Mouse (Mus musculus): Measurements from ENCODE around the gene Polr3e.

The Polr3e gene

DNA sequence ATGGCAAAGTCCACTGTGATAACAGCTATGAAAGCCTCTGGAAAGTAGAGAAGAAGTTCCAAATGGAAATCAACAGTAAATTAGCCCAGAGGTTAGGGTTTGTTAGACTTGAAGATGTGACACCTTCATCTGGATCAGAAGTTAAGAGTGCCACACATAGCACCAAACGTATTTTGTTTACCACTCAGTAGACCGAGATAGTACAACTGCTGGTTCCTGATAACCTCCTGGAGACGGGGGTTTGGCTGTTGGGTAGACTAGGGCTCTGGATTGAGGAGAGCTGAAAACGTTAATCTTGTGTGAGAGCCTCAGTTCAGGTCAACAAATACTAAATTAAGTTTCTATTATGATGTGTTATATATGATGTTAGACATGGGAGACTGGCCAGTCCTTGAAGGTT is 62.5 kb downstream of the Polr3e start:
- no peak for DNase-seq (ENCODE audit: low read depth)

DNA sequence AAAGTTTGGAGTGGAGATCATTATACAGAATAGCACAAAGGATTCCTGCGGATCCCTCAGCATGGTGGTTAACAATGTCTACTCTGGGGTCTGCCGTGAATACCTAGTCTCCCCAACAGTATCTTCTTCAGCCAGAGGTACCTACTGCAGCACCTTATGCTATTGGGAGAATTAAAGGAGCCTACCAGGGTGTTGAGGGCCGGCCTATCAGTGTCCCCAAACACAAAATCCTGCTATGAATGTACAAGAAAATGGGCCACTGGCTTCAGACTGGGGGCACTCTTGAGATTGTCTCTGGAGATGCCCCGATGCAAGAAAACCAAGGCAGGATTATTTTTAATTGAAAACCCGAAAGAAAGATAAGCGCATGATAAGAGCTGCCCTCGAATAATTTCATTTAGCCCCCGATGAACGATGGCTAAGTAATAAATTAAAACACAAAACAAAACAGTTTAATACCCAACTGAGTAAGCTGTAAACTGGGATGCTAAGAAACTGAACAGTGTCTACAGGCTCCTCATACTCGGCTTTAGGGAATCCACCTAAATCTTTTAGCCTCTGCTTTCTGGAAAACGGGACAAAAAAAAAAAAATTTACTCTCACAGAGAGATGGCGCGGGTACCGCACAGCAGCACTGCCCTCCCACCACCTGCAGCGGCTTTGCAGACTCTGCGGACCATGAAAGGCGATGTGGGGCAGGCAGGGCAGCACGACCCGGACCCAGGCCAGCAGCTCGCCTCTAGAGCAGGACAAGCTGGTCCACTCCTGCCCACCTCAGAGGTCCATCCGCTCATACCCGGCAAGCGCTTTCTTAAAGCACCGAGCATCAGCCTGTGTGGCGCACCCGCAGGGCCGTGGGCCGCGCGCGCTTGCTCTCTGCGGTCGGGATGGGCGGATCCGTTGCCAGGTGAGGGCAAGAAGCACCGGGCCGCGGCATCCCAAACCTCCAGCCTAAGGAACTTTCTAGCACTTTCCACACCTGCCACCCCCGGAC is 63.7 kb downstream of the Polr3e start:
- peak; percentile 69 for DNase-seq (ENCODE audit: low read depth)

- DNase-seq (ENCODE audit: low read depth), result peak; percentile 99
These were observed 64.8 kb downstream of the Polr3e start, which contains the start of the genes Cdr2 and Mfsd13b for GRCm38 (mm10) chr7:120982200-120982841. Gene Cdr2, minus strand, starts transcription at chr7:120982312. Gene Mfsd13b, plus strand, starts transcription at chr7:120982509.

- DNase-seq (ENCODE audit: low read depth), result no peak
These were observed 65.4 kb downstream of the Polr3e start for GRCm38 (mm10) chr7:120982968-120983367.

- DNase-seq (ENCODE audit: low read depth), result no peak
These were observed 73.6 kb downstream of the Polr3e start for GRCm38 (mm10) chr7:120991191-120991590.

Data from naive thymus-derived CD4-positive, alpha-beta T cell, adult 2 months (primary cell).